Mouse (Mus musculus): ENCODE measurements around the gene Tmem104. TPM values are rescaled to one million over a fixed set of nuclear protein-coding genes. Genes with fewer than 3 reads are reported as not detected.

The Tmem104 gene
- polyA plus RNA-seq, 1 experiment from 2014 or later, result 12.5 TPM

DNA sequence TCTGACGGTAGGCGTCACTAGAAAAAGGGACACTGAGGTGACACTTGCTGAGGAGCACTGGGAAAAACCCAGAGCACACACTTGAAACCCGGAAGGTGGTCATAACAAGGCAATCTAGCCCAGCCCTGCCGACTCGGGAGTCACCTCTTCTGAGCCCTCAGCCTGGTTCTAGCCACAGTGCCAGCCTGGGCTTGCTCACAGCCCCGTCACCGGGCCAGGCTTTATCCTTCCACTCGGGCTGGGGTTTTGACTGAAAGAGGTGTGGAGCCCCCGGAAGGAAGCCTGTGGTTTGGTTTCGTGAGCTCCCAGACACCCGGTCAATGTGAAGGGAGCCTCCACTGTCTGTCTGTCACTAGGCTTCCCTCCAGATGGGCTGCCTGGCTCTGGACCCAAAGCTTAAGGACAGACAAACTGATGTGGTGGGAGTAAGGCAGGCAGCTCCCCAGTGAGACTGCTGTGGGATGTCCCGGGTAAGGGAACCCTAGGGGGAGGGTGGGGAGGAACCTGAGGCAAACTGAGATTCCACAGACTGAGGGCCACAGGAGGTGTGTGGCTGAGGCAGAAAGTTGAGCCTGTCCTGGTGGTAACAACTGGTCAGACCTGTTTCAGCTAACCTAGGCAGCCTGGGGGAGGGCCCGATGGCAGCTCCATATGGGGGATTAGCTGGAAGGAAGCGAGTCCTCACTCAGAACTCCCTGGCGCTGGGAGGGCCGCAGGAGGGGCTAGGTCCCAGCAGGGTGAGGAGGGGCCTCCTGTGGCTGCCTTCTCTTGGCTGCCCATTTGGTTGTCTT lies 13.5 kb upstream of the Tmem104 start:
- peaks cover 39% of the 10 kb centered on the region for H3K4me1 ChIP-seq (ENCODE audit: control insufficient read depth, insufficient read depth, low read length)
- no peaks in the 10 kb centered on the region for H3K9me3 ChIP-seq (ENCODE audit: control insufficient read depth, low read length)
- peak; percentile 81 for ATAC-seq (ENCODE audit: low read depth)

DNA sequence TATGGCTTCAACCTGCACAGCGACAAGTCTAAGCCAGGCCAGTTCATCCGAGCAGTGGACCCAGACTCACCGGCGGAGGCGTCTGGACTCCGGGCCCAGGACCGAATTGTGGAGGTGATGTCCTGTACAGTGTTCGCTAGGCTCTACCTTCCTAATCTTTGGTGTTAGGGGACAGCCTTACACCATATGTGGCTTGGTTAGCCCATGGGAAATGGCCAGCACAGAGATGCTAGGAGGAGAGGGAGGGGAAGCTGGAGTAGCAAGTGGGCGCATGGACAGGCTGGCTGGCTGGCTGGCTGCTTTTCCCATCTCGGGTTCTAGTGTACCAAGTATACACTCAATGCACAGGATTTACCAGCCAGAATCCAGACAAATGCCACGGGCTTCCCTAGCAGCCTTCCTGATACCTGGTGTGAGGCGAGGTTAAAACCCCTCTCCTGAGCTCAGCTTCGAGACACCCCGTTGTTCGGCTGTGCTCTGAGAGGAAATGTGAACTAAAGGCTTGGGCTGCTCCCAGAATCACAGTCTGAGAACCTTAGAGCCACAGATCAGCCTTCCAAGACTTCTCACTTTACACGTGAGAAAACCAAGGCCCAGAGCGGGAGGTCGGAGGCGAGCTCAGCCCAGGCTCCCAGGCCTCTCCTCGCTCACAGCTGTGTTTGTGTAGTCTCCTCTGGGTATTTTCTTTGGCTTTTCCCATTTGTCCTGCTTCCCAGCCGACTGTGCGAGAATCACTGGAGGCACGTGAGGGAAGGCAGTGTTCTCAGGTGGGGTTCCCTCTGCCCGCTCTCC lies 10.7 kb upstream of the Tmem104 start:
- DNase-seq (ENCODE audit: low spot score) (peak; percentile 74), ATAC-seq (ENCODE audit: low read depth) (no peak)
- WGBS, result 60% methylated on average over 21 of the region's 24 CpGs
- Histone ChIP-seq H3K4me3 (ENCODE audit: low read depth, low read length) (no peak overlapping the region), H3K4me2 (ENCODE audit: low read depth, low read length) (no peak overlapping the region), H3K9me3 (ENCODE audit: control insufficient read depth, low read length) (no peaks in the 10 kb centered on the region), H3K27ac (replicated peaks; ENCODE audit: low read depth, low read length) (peak overlapping the region; percentile 52), H3K27me3 (replicated peaks; ENCODE audit: control insufficient read depth, insufficient read depth, low read length) (0 out of 2 replicates have a peak, but pooled peaks cover 8% of the 10 kb centered on the region), H3K9ac (ENCODE audit: low read depth, low read length) (peak overlapping the region; percentile 34; the same call in 1 of the 2 replicates), H3K36me3 (ENCODE audit: control insufficient read depth, insufficient read depth, low read length) (peaks cover 5% of the 10 kb centered on the region; the same call in 1 of the 2 replicates), H3K4me1 (ENCODE audit: control insufficient read depth, insufficient read depth, low read length) (peaks cover 42% of the 10 kb centered on the region)

More for the DNA sequence above, 13.5 kb upstream of the Tmem104 start:
- peak overlapping the region; percentile 21; the same call in 1 of the 2 replicates for H3K4me2 ChIP-seq (ENCODE audit: low read depth, low read length)
- 11% methylated on average over 16 of the region's 16 CpGs for WGBS
- H3K4me3 ChIP-seq (ENCODE audit: low read depth, low read length), result no peak overlapping the region
- no peaks in the 10 kb centered on the region for H3K36me3 ChIP-seq (ENCODE audit: control insufficient read depth, insufficient read depth, low read length)
- H3K9ac ChIP-seq (ENCODE audit: low read depth, low read length), result 0 out of 2 replicates have a peak overlapping the region, but pooled peaks have one; percentile 21
- 0 out of 2 replicates have a peak, but pooled peaks cover 8% of the 10 kb centered on the region for H3K27me3 ChIP-seq (replicated peaks; ENCODE audit: control insufficient read depth, insufficient read depth, low read length)
- peak overlapping the region; percentile 75 for H3K27ac ChIP-seq (replicated peaks; ENCODE audit: low read depth, low read length)
- peak; percentile 85 for DNase-seq (ENCODE audit: low spot score)

- peak overlapping the region; percentile 2; the same call in 1 of the 2 replicates for H3K4me2 ChIP-seq (ENCODE audit: low read depth, low read length)
- H3K9me3 ChIP-seq (ENCODE audit: control insufficient read depth, low read length), result no peaks in the 10 kb centered on the region
- H3K27me3 ChIP-seq (replicated peaks; ENCODE audit: control insufficient read depth, insufficient read depth, low read length), result 0 out of 2 replicates have a peak, but pooled peaks cover 8% of the 10 kb centered on the region
- H3K27ac ChIP-seq (replicated peaks; ENCODE audit: low read depth, low read length), result peak overlapping the region; percentile 50; the same call in 1 of the 2 replicates
- H3K36me3 ChIP-seq (ENCODE audit: control insufficient read depth, insufficient read depth, low read length), result peaks cover 8% of the 10 kb centered on the region; the same call in 1 of the 2 replicates
- WGBS, result 27% methylated on average over 10 of the region's 10 CpGs
- H3K9ac ChIP-seq (ENCODE audit: low read depth, low read length), result no peak overlapping the region
- no peak overlapping the region for H3K4me3 ChIP-seq (ENCODE audit: low read depth, low read length)
- ATAC-seq (ENCODE audit: low read depth) (0 out of 2 replicates have a peak, but pooled peaks have one; percentile 5), DNase-seq (ENCODE audit: low spot score) (peak; percentile 57)
- H3K4me1 ChIP-seq (ENCODE audit: control insufficient read depth, insufficient read depth, low read length), result peaks cover 34% of the 10 kb centered on the region
Measured at GRCm38 (mm10) chr11:115177559-115178195, 9.6 kb upstream of the Tmem104 start.

DNA sequence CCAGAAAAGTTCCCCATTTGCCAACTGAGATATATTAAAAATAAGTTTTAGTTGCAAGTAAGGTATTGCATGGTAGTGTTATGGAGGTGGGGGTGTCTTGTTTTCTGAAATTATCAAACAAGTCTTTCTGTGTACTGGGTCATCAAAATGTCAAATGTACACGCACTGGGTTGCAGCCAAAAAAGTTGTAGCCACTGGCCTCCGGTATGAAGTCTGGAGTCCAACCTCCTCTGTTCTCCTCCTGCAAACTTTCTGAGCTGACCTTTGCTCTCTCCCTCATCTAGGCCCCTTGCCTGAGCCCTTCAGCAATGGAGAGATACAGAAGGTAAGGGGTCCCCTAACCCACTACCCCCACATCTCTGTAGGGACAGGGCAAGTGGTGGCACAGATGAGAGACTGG lies 8.5 kb upstream of the Tmem104 start:
- DNase-seq (ENCODE audit: low spot score), result no peak
- Histone ChIP-seq H3K27me3 (replicated peaks; ENCODE audit: control insufficient read depth, insufficient read depth, low read length) (0 out of 2 replicates have a peak, but pooled peaks cover 5% of the 10 kb centered on the region), H3K4me1 (ENCODE audit: control insufficient read depth, insufficient read depth, low read length) (peaks cover 24% of the 10 kb centered on the region), H3K9me3 (ENCODE audit: control insufficient read depth, low read length) (no peaks in the 10 kb centered on the region), H3K4me3 (ENCODE audit: low read depth, low read length) (no peak overlapping the region), H3K9ac (ENCODE audit: low read depth, low read length) (no peak overlapping the region), H3K27ac (replicated peaks; ENCODE audit: low read depth, low read length) (no peak overlapping the region; the same call in 1 of the 2 replicates), H3K4me2 (ENCODE audit: low read depth, low read length) (no peak overlapping the region), H3K36me3 (ENCODE audit: control insufficient read depth, insufficient read depth, low read length) (peaks cover 8% of the 10 kb centered on the region; the same call in 1 of the 2 replicates)
- ATAC-seq (ENCODE audit: low read depth), result no peak
- WGBS, result 61% methylated on average over 2 of the region's 2 CpGs

DNA sequence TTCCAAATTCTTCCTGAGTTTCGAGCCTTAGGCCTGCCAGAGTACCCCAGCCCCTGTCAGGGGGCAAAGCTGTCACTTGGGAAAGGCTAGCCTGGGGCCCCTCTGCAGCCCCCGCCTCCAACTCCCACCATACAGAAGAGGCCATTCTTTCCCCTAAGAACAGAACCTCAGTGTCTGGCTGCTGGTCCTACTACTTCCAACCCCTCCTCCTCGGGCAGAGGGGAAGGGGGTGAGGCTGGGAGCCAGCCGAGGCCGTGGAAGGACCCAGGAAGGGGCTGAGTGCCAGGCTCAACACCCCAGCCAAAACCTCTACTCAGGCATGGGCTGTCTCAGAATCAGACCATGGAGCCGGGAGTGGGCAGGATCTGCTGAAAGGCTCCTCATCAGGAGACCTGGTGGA lies 8.1 kb upstream of the Tmem104 start:
- Histone ChIP-seq H3K9ac (ENCODE audit: low read depth, low read length) (no peak overlapping the region), H3K27me3 (replicated peaks; ENCODE audit: control insufficient read depth, insufficient read depth, low read length) (0 out of 2 replicates have a peak, but pooled peaks cover 5% of the 10 kb centered on the region), H3K9me3 (ENCODE audit: control insufficient read depth, low read length) (no peaks in the 10 kb centered on the region), H3K27ac (replicated peaks; ENCODE audit: low read depth, low read length) (no peak overlapping the region; the same call in 1 of the 2 replicates), H3K4me1 (ENCODE audit: control insufficient read depth, insufficient read depth, low read length) (peaks cover 20% of the 10 kb centered on the region), H3K4me3 (ENCODE audit: low read depth, low read length) (no peak overlapping the region), H3K4me2 (ENCODE audit: low read depth, low read length) (no peak overlapping the region), H3K36me3 (ENCODE audit: control insufficient read depth, insufficient read depth, low read length) (peaks cover 8% of the 10 kb centered on the region; the same call in 1 of the 2 replicates)
- no peak for DNase-seq (ENCODE audit: low spot score)
- WGBS, result 41% methylated on average over 6 of the region's 6 CpGs
- ATAC-seq (ENCODE audit: low read depth), result peak; percentile 35; the same call in 1 of the 2 replicates

DNA sequence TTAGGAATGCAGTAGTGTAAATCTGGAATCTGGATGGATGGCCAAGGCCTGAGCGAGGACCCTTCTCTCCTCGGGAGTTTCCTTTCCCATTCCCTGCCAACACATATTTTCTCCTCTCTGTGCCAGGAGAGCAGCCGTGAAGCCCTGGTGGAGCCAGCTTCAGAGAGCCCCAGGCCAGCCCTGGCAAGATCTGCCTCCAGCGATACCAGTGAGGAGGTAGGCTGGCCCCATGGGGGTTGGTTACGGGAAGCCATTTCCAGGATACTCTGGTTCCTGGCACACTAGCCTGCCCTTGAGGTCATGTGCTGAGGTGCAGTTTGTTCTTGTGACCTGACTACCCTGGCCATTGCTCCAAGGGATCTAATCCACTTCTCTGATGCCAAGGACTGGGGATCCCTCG lies 7.4 kb upstream of the Tmem104 start:
- DNase-seq (ENCODE audit: low spot score) (no peak), ATAC-seq (ENCODE audit: low read depth) (no peak)
- Histone ChIP-seq H3K9me3 (ENCODE audit: control insufficient read depth, low read length) (no peaks in the 10 kb centered on the region), H3K27me3 (replicated peaks; ENCODE audit: control insufficient read depth, insufficient read depth, low read length) (0 out of 2 replicates have a peak, but pooled peaks cover 2% of the 10 kb centered on the region), H3K9ac (ENCODE audit: low read depth, low read length) (no peak overlapping the region), H3K36me3 (ENCODE audit: control insufficient read depth, insufficient read depth, low read length) (peaks cover 8% of the 10 kb centered on the region; the same call in 1 of the 2 replicates), H3K27ac (replicated peaks; ENCODE audit: low read depth, low read length) (no peak overlapping the region), H3K4me1 (ENCODE audit: control insufficient read depth, insufficient read depth, low read length) (peaks cover 20% of the 10 kb centered on the region), H3K4me3 (ENCODE audit: low read depth, low read length) (no peak overlapping the region), H3K4me2 (ENCODE audit: low read depth, low read length) (no peak overlapping the region)
- WGBS, result 74% methylated on average over 6 of the region's 6 CpGs

DNA sequence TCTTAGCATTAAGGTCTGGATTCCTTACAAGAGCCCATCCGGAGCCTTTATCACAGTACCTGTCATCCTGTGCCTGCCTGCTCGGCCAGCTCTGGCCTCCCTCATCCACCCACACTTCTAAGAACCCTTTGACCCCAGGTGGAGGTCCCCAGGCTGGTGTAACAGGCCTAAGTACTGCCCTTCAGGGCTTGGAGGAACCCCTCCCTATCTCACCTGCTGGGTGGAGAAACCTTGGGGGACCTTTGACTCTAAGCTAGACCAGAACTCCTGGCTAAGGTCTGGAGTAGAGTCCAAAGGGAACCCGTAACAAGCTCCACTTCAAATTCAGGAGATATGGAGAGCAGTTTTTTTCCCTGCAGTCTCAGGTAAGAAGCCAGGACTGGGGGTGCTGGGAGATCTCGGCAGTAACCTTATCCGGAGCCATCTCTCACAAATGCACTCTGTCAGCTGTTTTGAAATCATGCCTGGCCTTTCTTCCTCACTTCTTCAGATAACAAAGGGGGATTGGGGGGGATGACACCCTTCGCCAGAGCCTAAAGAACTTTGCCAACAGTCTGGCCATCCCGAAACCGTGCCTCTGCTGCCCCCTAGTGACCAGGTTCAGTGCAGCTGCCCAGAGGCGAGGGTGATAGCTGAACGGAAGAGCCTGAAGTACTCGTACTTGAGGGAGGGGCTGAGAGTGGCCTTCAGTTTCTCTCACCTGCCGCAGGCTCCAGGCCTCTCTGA lies 5.2 kb upstream of the Tmem104 start:
- H3K4me3 ChIP-seq (ENCODE audit: low read depth, low read length), result no peak overlapping the region
- H3K9me3 ChIP-seq (ENCODE audit: control insufficient read depth, low read length), result no peaks in the 10 kb centered on the region
- peaks cover 15% of the 10 kb centered on the region for H3K4me1 ChIP-seq (ENCODE audit: control insufficient read depth, insufficient read depth, low read length)
- no peak overlapping the region for H3K4me2 ChIP-seq (ENCODE audit: low read depth, low read length)
- H3K36me3 ChIP-seq (ENCODE audit: control insufficient read depth, insufficient read depth, low read length), result peaks cover 8% of the 10 kb centered on the region; the same call in 1 of the 2 replicates
- H3K27ac ChIP-seq (replicated peaks; ENCODE audit: low read depth, low read length), result no peak overlapping the region
- ATAC-seq (ENCODE audit: low read depth) (no peak), DNase-seq (ENCODE audit: low spot score) (peak; percentile 59)
- H3K27me3 ChIP-seq (replicated peaks; ENCODE audit: control insufficient read depth, insufficient read depth, low read length), result no peaks in the 10 kb centered on the region
- 20% methylated on average over 12 of the region's 12 CpGs for WGBS
- no peak overlapping the region for H3K9ac ChIP-seq (ENCODE audit: low read depth, low read length)
